Mouse (Mus musculus): ENCODE data around the gene Mettl13. TPM values are rescaled to one million over a fixed set of nuclear protein-coding genes. Genes with fewer than 3 reads are reported as not detected.

Mettl13 gene
- polyA plus RNA-seq, 1 experiment: not detected

DNA sequence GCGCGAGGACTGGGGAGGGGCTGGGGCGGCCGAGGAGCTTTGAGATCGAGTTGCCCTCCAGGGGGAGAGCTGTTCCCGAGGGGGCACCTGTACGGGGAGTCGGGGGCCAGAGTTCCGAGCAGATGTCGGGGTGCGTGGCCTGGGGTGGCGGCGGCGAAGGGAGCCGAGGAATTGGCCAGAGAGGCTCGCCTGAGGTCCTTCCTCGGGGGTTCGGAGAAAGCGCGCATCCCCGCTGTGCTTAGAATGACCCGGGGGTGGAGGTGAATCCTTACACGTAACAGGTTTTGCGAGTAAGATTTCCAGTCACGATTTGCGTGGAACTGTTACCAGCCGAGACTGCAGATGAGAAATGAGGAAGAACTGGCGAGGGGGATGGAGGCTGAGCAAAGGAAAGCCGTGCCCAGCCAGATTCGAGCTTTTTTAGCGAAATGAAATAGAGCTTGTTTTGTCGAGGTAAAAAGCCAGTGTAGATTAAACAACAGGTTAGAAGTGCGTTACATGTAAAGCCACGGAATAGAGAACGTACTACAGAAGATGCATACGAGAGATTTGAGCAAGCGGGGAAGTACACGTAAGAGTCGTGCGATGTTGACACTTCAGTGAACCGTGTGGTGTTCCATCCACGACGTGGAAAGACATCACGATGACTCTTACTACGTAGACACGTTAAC is 22.7 kb upstream of the Mettl13 start:
- no peak for TF ChIP-seq CTCF (IDR thresholded peaks at IDR 0.05; ENCODE audit: insufficient read depth, low read depth, low read length)
- TF ChIP-seq POLR2A (IDR thresholded peaks at IDR 0.05; ENCODE audit: insufficient read depth, low read depth, low read length): no peak
- H3K27ac ChIP-seq (ENCODE audit: insufficient read depth, low read depth, low read length): peak overlapping the region; percentile 17; the same call in 1 of the 2 replicates
- under 1% methylated on average over 46 of the region's 46 CpGs for WGBS

DNA sequence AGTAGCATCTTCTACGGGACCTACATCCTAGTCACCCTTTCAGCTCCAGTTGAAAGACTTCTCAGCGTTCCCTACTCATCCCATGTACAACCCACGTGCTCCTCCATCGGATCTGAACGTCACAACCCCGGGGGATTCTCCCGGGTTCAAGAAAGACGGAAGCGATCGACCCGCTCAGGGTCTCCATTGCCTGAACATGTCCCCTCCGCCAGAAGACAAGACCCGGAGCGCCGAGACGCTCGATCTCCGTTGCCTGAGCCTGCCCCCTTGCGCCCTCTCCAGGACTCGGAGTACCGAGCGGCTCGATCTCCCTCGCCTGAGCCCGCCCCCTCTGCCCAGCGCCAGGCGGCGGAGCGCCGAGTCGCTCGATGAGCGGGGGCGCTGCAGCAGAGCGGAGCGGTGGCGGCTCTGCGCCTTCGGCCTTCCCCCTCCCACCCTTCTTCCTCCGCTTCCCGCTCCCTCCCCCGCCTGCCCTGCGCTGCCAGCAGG is 22.0 kb upstream of the Mettl13 start, which contains the start of gene Vamp4:
TSS of gene Vamp4 (plus strand) at position 256 of the 489 bp plus-strand sequence.
- peak; percentile 63; the same call in 1 of the 2 replicates for TF ChIP-seq POLR2A (IDR thresholded peaks at IDR 0.05; ENCODE audit: insufficient read depth, low read depth, low read length)
- no peak for TF ChIP-seq CTCF (IDR thresholded peaks at IDR 0.05; ENCODE audit: insufficient read depth, low read depth, low read length)
- Histone ChIP-seq H3K27ac (ENCODE audit: insufficient read depth, low read depth, low read length) (peak within 1 kb of the TSS; percentile 49), H3K4me1 (ENCODE audit: control insufficient read depth, insufficient read depth, low read length) (no peaks in the 10 kb centered on the region), H3K4me3 (ENCODE audit: insufficient read depth, low read depth, low read length) (peak within 1 kb of the TSS; percentile 84)
- WGBS: under 1% methylated on average over 42 of the region's 43 CpGs

More for the DNA sequence above, 22.7 kb upstream of the Mettl13 start:
- H3K4me1 ChIP-seq (ENCODE audit: control insufficient read depth, insufficient read depth, low read length): no peaks in the 10 kb centered on the region
- peak overlapping the region; percentile 84 for H3K4me3 ChIP-seq (ENCODE audit: insufficient read depth, low read depth, low read length)

DNA sequence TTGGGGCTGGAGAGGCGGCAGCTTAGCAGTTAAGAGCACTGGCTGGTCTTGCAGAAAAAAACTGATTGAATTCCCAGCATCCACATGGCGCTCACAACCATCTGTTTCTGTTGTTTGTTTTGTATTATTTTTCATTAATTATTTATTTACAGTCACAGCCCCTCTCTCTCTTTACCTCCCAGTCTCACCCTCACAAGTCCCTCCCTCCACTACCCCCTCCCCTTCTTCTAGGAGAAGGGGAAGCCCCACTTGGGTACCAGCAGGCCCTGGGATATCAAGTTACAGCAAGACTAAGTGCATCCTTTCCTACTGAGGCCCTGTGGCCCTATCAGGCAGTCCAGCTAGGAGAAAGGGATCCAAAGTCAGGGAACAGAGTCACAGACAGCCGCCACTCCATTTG is 19.0 kb upstream of the Mettl13 start:
- Histone ChIP-seq H3K27ac (ENCODE audit: insufficient read depth, low read depth, low read length) (no peak overlapping the region), H3K4me1 (ENCODE audit: control insufficient read depth, insufficient read depth, low read length) (no peaks in the 10 kb centered on the region), H3K4me3 (ENCODE audit: insufficient read depth, low read depth, low read length) (no peak overlapping the region)
- TF ChIP-seq CTCF (IDR thresholded peaks at IDR 0.05; ENCODE audit: insufficient read depth, low read depth, low read length): no peak
- TF ChIP-seq POLR2A (IDR thresholded peaks at IDR 0.05; ENCODE audit: insufficient read depth, low read depth, low read length): no peak
- WGBS: 76% methylated on average over 3 of the region's 3 CpGs

DNA sequence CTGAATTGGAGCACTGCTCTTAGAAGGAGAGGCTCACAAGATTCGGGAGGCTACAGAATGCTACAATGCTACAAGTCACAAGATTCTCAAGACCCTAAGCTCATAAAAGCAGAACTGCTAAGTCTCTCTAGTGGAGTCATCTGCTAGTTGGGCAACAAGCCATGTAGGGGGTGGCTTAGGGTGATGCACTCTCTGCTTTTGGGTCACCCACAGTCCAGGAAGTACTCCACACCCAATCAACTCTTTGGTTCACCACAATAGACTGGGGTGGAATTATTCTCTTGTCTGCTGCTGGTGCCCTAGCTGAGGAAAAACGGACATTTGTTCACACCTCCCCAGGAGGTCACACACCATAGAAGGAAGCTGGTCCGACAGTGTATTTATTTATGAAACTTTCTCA is 16.6 kb upstream of the Mettl13 start:
- no peaks in the 10 kb centered on the region for H3K4me1 ChIP-seq (ENCODE audit: control insufficient read depth, insufficient read depth, low read length)
- H3K27ac ChIP-seq (ENCODE audit: insufficient read depth, low read depth, low read length): no peak overlapping the region
- TF ChIP-seq CTCF (IDR thresholded peaks at IDR 0.05; ENCODE audit: insufficient read depth, low read depth, low read length) (no peak), POLR2A (IDR thresholded peaks at IDR 0.05; ENCODE audit: insufficient read depth, low read depth, low read length) (no peak)
- no peak overlapping the region for H3K4me3 ChIP-seq (ENCODE audit: insufficient read depth, low read depth, low read length)
- WGBS: 58% methylated on average over 3 of the region's 3 CpGs

DNA sequence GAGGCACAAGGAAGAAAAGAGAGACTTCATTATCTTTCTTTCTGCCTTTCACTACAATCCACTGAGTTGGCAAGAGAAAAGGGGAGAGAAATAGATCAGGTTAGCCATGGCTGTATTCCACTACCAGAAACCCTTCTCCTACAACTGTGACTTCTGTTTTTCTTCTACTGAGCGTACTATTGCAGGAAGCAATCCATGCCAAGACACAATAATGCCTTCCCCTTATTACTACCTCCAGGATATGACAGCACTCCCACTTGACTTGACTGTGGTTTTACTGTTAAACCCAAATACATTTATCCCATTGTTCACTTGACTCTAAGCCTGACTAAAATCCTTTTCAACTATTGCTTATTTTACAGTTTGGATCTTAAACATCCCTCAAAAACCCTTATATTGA is 14.9 kb upstream of the Mettl13 start:
- WGBS: 91% methylated on average over 1 of the region's 1 CpGs
- Histone ChIP-seq H3K27ac (ENCODE audit: insufficient read depth, low read depth, low read length) (no peak overlapping the region), H3K4me1 (ENCODE audit: control insufficient read depth, insufficient read depth, low read length) (no peaks in the 10 kb centered on the region), H3K4me3 (ENCODE audit: insufficient read depth, low read depth, low read length) (no peak overlapping the region)
- TF ChIP-seq POLR2A (IDR thresholded peaks at IDR 0.05; ENCODE audit: insufficient read depth, low read depth, low read length): no peak
- TF ChIP-seq CTCF (IDR thresholded peaks at IDR 0.05; ENCODE audit: insufficient read depth, low read depth, low read length): no peak

GRCm38 (mm10) chr1:162554193-162554592 is 5.8 kb upstream of the Mettl13 start:
- 87% methylated on average over 3 of the region's 3 CpGs for WGBS
- TF ChIP-seq CTCF (IDR thresholded peaks at IDR 0.05; ENCODE audit: insufficient read depth, low read depth, low read length) (no peak), POLR2A (IDR thresholded peaks at IDR 0.05; ENCODE audit: insufficient read depth, low read depth, low read length) (no peak)
- no peak overlapping the region for H3K27ac ChIP-seq (ENCODE audit: insufficient read depth, low read depth, low read length)
- no peaks in the 10 kb centered on the region for H3K4me1 ChIP-seq (ENCODE audit: control insufficient read depth, insufficient read depth, low read length)
- no peak overlapping the region for H3K4me3 ChIP-seq (ENCODE audit: insufficient read depth, low read depth, low read length)

- TF ChIP-seq CTCF (IDR thresholded peaks at IDR 0.05; ENCODE audit: insufficient read depth, low read depth, low read length) (no peak), POLR2A (IDR thresholded peaks at IDR 0.05; ENCODE audit: insufficient read depth, low read depth, low read length) (no peak)
- H3K4me3 ChIP-seq (ENCODE audit: insufficient read depth, low read depth, low read length): no peak overlapping the region
- H3K27ac ChIP-seq (ENCODE audit: insufficient read depth, low read depth, low read length): no peak overlapping the region
- WGBS: 88% methylated on average over 9 of the region's 9 CpGs
- H3K4me1 ChIP-seq (ENCODE audit: control insufficient read depth, insufficient read depth, low read length): no peaks in the 10 kb centered on the region
Measured at GRCm38 (mm10) chr1:162552956-162553355, 4.6 kb upstream of the Mettl13 start.

GRCm38 (mm10) chr1:162549615-162550283 is 1.4 kb upstream of the Mettl13 start:
- H3K4me1 ChIP-seq (ENCODE audit: control insufficient read depth, insufficient read depth, low read length): peaks cover 5% of the 10 kb centered on the region
- no peak overlapping the region for H3K27ac ChIP-seq (ENCODE audit: insufficient read depth, low read depth, low read length)
- WGBS: 78% methylated on average over 5 of the region's 5 CpGs
- H3K4me3 ChIP-seq (ENCODE audit: insufficient read depth, low read depth, low read length): no peak overlapping the region
- TF ChIP-seq POLR2A (IDR thresholded peaks at IDR 0.05; ENCODE audit: insufficient read depth, low read depth, low read length): no peak
- TF ChIP-seq CTCF (IDR thresholded peaks at IDR 0.05; ENCODE audit: insufficient read depth, low read depth, low read length): no peak
